Mouse (Mus musculus): ENCODE measurements around the gene Qprt.

DNA sequence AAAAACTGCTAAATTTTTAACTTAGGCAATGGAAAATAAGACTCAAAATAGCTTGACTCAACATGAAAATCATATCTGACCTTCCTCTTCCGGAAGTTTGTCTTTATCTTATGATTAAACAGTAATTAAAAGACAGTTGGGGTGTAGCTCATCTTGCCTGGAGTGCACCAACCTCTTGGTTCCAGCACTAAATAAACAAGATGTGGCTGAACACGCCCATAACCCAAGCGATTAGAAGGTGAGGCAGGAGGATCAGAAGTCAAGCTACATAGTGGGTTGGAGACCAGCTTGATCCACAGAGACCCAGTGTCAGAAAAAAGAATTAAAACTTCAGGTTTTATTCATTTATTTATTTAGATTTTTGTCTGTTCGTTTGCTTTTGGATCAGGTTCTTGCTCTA lies 38.3 kb downstream of the Qprt start:
- no peak for TF ChIP-seq CTCF (IDR thresholded peaks at IDR 0.05; ENCODE audit: low read depth, low read length)
- TF ChIP-seq POLR2A (IDR thresholded peaks at IDR 0.05; ENCODE audit: extremely low read depth, insufficient read depth, low read length), result no peak

Measured in liver, adult 2 months (tissue).